Mouse (Mus musculus) layer of hippocampus, adult 18-20 months (tissue): ENCODE results near the gene Grm7. TPM values are rescaled to one million over a fixed set of nuclear protein-coding genes. Genes with fewer than 3 reads are reported as not detected.

Experiments
- DNase-seq, 2 experiments: peaks; one replicate each; pipeline ENCODE4 v3.0.0; 2022; ENCODE audit warnings: low spot score in 2 of 2
- long read RNA-seq: library from polyadenylated mRNA; stranded (forward); transcript quantifications from one replicate; pipeline ENCODE4 v2.0.0, GENCODE M21; 2021
- total RNA-seq, 2 experiments: library from RNA; stranded (reverse); gene quantifications; 2 replicates each; pipeline ENCODE4 v1.2.3; 2021

Gene Grm7
- total RNA-seq: 10 to 100 TPM; 59.7 to 61.0 TPM
- long read RNA-seq, partial matches to known transcripts: 11 of 19 reads
- long read RNA-seq, other reads (novel, unspliced or antisense): 8 of 19 reads

DNA sequence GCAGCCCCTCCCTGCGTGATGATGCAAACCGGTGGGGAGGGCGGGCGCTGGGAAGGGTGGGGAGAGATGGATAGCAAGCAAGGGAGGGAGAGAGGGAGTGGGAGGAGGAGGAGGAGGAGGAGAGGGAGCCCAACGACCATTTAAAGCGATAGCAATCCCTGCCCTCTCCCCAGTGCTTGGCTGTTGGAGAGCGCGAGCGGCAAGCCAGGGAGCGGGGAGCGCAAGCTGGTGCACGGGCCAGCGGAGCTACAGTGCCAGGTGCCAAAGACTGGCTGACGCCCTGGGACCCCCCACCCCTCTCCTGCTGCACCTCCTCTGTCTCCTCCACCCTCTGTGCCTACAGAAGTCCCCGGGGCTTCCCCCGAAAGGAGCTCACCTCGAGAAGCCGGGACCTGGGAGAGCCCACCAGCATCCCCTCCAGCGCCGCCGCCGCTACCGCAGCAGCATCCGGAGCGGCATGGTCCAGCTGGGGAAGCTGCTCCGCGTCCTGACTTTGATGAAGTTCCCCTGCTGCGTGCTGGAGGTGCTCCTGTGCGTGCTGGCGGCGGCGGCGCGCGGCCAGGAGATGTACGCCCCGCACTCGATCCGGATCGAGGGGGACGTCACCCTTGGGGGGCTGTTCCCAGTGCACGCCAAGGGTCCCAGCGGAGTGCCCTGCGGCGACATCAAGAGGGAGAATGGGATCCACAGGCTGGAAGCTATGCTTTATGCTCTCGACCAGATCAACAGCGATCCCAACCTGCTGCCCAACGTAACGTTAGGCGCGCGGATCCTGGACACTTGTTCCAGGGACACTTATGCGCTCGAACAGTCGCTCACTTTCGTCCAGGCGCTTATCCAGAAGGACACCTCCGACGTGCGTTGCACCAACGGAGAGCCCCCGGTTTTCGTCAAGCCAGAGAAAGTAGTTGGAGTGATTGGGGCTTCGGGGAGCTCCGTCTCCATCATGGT lies at the start of gene Grm7:
Gene Grm7 (plus strand): TSS at position 171 of the 951 bp plus-strand sequence.
- peak; percentile 63 to 75 for DNase-seq

DNA sequence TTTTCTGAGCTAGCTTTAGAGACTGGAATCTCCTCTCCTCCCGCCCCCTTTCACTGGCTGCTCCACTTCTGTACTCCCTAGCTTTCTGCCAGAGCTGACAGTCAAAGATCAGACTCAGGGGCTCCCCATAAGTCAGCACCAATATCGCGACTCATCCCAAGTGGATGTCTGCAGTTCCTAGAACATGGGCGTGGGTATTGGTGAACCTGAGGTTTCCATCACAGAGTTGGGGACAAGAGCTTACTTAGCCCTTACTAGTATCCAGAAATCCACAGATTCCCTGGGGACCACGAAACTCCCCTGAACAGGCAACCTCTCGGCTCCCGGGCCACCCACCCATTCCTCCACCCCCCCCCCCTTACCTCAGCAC lies 355 bp upstream of the Grm7 start:
- no peak for DNase-seq

- DNase-seq: peak; percentile 28 to 61
Observed at GRCm38 (mm10) chr6:110646901-110647300, 1.5 kb downstream of the Grm7 start.

DNA sequence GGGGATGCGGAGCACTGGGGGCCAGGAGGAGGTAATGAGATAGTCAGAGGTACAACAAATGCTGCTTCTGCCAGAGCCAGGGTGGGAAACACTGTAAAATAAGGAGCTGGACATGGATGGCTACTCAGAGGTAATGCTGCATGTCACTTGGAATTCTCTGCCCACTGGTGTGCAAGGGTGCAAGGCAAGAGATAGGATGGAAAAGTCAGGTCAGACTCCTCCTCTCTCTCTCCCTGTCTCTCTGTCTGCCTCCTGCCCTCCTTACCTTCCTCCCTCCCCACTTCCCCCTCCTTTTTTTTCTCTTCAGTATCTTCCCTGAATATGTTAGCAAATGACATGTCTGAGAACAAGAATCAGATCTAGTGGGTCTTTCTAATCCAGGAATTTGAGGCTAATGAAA lies 3.8 kb downstream of the Grm7 start:
- DNase-seq: no peak

DNA sequence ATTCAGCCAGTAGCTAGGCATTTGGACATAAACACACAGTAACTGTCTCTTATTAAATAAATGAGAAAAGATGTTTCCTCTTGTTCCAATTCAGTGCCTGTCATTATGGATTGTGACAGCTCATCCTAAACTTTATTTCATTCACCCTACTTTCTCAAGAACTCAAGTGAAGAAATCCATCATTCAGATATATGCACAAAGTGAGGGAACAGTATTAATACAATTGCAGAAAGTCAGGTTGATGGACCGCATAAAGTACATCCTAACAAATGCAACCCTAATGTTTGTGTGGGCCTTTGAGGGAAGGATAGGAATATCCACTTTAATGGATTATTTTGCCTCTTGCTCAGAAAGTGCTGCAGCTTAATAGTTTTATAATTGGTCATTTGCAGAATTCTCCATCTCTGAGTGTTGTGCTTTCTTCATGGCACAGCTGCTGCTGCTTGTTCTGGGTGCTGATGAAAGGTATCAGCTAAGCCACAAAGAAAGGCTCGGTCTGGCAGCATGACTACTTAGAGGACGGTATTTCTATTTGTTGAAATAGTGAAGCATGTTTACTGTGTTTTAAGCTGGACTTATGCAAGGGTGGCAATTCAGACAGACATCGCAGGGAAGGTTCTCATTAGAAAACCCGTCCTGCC lies 8.1 kb downstream of the Grm7 start:
- no peak for DNase-seq

GRCm38 (mm10) chr6:110664436-110664835 lies 19.1 kb downstream of the Grm7 start:
- no peak for DNase-seq

- DNase-seq: no peak
Observed at GRCm38 (mm10) chr6:110668447-110668846, 23.1 kb downstream of the Grm7 start.

DNA sequence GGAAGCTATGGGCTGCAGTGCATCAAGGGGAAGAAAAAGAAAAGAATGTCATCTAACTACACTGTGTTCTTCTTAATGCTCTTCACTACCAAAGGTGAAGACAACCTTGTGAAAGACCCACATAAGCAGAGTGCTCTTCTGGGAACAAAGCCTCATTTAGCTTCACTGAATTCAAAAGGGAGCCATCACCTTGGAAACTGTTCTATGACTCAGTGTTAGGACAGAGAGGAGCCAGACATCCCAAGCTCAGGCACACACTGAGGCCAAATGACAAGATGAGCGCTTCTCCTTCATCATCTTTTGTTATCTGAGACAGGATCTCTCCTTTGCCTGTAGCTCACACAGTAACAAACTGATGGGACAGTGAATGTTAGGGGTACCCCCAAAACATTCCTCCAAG lies 45.6 kb downstream of the Grm7 start:
- peak; percentile 6 to 33 for DNase-seq

DNA sequence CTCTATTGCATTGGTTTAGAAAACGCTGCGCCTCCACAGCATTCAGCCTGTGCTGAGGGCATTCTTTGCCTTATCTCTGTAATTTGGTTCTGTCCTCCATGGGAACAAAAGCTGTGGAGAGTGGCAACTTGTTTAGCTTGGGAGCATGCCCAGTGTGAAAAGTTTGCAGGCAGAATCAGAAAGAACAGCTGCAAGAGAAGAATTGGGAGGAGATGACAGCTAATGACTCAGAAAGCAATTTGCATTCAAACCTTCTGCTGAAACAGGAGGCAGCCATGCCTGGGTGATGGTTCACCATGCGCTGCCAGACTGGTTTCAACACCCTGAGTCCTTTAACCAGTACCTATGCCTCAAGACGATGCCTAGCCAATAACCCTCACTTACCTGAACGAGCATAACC lies 64.4 kb downstream of the Grm7 start:
- peak; percentile 63 to 85 for DNase-seq

DNA sequence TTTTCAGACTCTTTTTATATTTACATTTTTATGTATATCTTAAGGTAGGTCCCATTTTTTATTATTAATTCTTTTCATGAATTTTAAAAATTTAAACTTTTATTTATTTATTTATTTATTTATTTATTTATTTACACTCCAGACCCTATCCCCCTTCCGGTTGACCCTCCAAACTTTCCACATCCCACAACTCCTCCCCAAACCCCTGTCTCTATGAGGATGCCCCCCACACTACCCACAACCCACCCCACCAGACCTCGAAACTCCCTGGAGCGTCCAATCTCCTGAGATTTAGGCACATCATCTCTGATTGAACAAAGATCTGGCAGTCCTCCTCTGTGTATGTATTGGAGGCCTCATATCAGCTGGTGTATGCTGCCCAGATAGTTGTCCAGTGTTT lies 69.6 kb downstream of the Grm7 start:
- DNase-seq: no peak

DNA sequence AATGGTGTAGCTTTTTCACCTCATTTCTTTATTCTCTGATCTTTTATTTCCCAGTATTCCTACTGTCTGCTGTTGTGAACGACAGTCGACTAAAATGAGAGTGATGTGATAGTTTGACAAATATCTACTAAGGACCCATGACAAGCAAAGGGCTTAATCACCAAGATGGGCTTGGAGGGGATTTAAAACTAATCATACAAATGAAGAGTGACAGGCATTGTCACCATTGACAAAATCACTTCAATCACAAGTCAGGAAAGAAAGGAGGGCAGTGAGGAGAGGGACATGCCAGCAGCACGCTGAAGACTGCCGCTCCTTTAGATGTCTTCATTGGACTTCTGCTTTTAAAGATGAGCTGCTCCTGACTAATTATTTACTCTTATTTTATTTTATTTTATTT lies 78.0 kb downstream of the Grm7 start:
- no peak for DNase-seq

GRCm38 (mm10) chr6:110733914-110734313 lies 88.5 kb downstream of the Grm7 start:
- DNase-seq: no peak

- DNase-seq: no peak
Observed at GRCm38 (mm10) chr6:110743981-110744670, 98.7 kb downstream of the Grm7 start.

GRCm38 (mm10) chr6:110755921-110756320 lies 110.5 kb downstream of the Grm7 start:
- DNase-seq: no peak

DNA sequence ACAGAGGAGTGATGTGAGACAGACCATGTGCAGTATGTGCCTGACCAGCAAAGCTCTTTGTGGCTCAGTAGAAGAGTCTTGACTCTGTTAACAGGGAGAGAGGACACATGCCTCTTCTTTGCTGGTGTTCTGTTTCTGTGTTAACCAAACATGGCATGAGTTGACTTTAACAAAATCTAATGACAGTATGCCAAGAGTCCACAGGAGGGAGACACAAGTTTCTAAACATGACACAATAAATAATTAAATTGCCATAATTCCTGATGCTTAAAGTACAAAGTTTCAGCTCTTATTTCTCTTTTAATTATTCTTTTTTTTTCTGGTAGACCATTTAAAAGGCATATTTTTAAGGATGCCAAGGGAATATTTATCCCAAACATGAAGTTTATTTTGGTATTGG lies 124.2 kb downstream of the Grm7 start:
- DNase-seq: no peak

GRCm38 (mm10) chr6:110772652-110773051 lies 127.3 kb downstream of the Grm7 start:
- DNase-seq: no peak

GRCm38 (mm10) chr6:110776046-110776445 lies 130.7 kb downstream of the Grm7 start:
- DNase-seq: no peak

DNA sequence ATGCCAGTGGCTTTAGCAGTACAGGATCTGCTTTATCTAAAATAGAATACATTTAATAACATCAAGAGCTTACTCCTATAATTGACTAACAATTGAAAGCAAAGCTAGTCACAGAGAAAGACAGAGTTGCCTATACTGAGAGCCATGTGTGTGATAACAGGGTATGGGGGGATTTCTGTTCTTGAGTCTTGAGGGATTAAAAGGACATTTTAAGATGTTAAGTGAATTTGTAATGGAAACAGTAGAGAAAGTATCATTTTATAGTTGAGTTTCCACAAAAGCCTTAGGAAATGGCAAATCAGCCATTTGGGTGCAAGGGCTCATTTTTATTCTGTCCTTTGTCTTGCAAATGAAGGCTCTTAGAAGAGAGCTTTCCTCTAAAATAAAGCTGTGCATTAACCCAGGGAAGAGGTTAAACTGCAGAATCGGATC lies 140.1 kb downstream of the Grm7 start:
- no peak for DNase-seq

DNA sequence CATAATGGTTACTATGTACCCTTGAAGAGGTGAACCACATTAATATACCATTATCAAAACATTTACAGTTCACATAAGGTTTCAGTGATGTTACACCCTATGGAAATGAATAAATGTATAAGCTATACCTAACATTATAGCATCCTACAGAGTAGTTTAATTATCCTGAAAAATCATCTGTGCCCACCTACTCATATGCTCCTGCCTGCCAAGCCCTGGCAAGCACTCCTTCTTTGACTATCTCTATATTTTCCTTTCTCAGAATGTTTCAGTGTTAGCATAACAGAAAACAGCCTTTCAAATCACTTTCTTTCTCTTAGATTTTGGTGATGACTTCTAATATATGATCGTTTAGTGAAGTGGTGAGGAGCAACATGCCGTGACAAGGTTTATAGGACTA lies 147.3 kb downstream of the Grm7 start:
- DNase-seq: peak in 1 of 2 experiments; percentile 21

DNA sequence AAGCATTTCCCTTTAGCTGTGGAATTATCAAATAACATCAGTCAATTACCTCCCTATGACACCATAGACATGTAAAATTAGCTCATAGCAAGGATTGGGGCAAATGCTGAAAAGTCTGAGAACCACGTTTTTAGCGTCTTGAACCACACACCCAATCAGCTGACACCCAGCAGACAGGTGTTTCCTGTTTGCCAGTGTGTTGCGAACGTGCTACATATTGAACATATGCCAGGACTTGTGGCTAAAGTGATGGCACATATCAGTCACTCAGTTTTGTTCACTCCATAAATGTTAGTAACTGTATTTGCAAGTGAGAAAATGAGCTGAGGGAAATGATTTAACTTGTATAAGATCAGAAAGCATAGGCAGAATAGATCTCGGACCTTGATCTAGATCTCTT lies 162.1 kb downstream of the Grm7 start:
- DNase-seq: no peak

GRCm38 (mm10) chr6:110812214-110812613 lies 166.8 kb downstream of the Grm7 start:
- DNase-seq: no peak

- peak in 1 of 2 experiments; percentile 12 for DNase-seq
Observed at GRCm38 (mm10) chr6:110818236-110818635, 172.9 kb downstream of the Grm7 start.
